Mouse (Mus musculus) lung, adult 2 months (tissue): ENCODE data around the gene Gramd1b. TPM values are rescaled to one million over a fixed set of nuclear protein-coding genes. Genes with fewer than 3 reads are reported as not detected.

Source experiments
- DNase-seq: peaks from one replicate; pipeline ENCODE4 v3.0.0; 2022
- H3K4me1 ChIP-seq: fragments of 200-500 bp; 2 replicates; pipeline ENCODE4 v1.6.1; 2011; ENCODE audit warnings: low read length; ENCODE audit not compliant: control insufficient read depth, insufficient read depth
- H3K4me3 ChIP-seq: fragments of 200-500 bp; replicated peaks from 2 replicates; pipeline ENCODE3; 2011; ENCODE audit warnings: low read depth, mild to moderate bottlenecking, control low read depth, low read length; ENCODE audit errors: extremely low read depth
- CTCF ChIP-seq: fragments of 200-500 bp; IDR thresholded peaks from 2 replicates; pipeline ENCODE4 v1.5.1; 2011; ENCODE audit warnings: mild to moderate bottlenecking, low read length, control low read depth; ENCODE audit not compliant: insufficient read depth
- POLR2A ChIP-seq: fragments of 200-500 bp; IDR thresholded peaks from 2 replicates; pipeline ENCODE4 v1.6.1; 2011; ENCODE audit warnings: low read depth, mild to moderate bottlenecking, control low read depth, low read length, borderline replicate concordance; ENCODE audit errors: extremely low read depth
- WGBS: fragments of 180-500 bp; shearing (Covaris S2); methylation state at CpG from one replicate; pipeline ENCODE4 v1.1.7; 2018; 5-methylcytosine and 5-hydroxymethylcytosine counted together
- polyA plus RNA-seq: library from polyadenylated mRNA; depleted of rRNA; stranded (reverse); fragments of >200 nt; gene quantifications from 2 replicates; pipeline ENCODE4 v1.2.3, GENCODE M21; 2012

The Gramd1b gene
- polyA plus RNA-seq, 1 experiment, result 19.0 TPM

GRCm38 (mm10) chr9:40556396-40556795 lies 25.2 kb upstream of the Gramd1b start:
- no peak overlapping the region for H3K4me3 ChIP-seq
- no peaks in the 10 kb centered on the region for H3K4me1 ChIP-seq
- no peak for DNase-seq
- 69% methylated on average over 4 of the region's 4 CpGs for WGBS
- TF ChIP-seq CTCF (no peak), POLR2A (no peak)

- H3K4me1 ChIP-seq, result no peaks in the 10 kb centered on the region
- no peak overlapping the region for H3K4me3 ChIP-seq
- no peak for TF ChIP-seq CTCF
- no peak for TF ChIP-seq POLR2A
- WGBS, result 57% methylated on average over 5 of the region's 5 CpGs
- DNase-seq, result no peak
Observed at GRCm38 (mm10) chr9:40555243-40555642, 24.1 kb upstream of the Gramd1b start.

- Histone ChIP-seq H3K4me1 (no peaks in the 10 kb centered on the region), H3K4me3 (no peak overlapping the region)
- 72% methylated on average over 5 of the region's 5 CpGs for WGBS
- DNase-seq, result no peak
- no peak for TF ChIP-seq POLR2A
Observed at GRCm38 (mm10) chr9:40547876-40548275, 16.7 kb upstream of the Gramd1b start.

- Histone ChIP-seq H3K4me1 (no peaks in the 10 kb centered on the region), H3K4me3 (no peak overlapping the region)
- no peak for TF ChIP-seq CTCF
- TF ChIP-seq POLR2A, result no peak
- WGBS, result 88% methylated on average over 6 of the region's 6 CpGs
- DNase-seq, result no peak
Observed at GRCm38 (mm10) chr9:40545193-40545592, 14.0 kb upstream of the Gramd1b start.

DNA sequence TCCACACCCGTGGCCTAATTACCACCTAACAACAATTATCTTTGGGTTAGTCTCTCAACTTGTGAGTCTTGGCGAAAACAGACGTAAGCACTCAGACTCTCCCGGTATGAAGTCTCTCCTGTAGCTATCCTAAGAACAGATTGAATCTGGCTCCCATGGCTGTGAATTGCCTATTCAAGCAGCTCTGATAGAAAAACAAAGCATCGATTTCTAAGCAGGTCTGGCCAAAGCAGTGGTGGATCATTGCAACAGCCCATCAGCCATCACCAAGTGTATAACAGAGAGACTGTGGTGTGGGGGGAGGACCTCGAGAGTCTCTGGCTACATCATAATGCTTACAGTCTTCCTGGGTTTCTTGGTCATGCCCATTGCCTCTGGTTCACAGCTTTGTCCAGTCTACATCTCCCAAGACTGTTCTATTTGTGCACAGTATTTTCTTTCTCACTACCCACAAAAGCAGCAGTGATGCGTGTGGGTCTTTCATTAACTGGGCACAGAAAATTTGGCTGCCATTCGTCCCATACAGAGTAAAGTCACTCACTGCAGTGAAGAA lies 8.5 kb upstream of the Gramd1b start:
- Histone ChIP-seq H3K4me3 (no peak overlapping the region), H3K4me1 (no peaks in the 10 kb centered on the region)
- WGBS, result 85% methylated on average over 8 of the region's 8 CpGs
- no peak for TF ChIP-seq CTCF
- TF ChIP-seq POLR2A, result no peak
- DNase-seq, result no peak

DNA sequence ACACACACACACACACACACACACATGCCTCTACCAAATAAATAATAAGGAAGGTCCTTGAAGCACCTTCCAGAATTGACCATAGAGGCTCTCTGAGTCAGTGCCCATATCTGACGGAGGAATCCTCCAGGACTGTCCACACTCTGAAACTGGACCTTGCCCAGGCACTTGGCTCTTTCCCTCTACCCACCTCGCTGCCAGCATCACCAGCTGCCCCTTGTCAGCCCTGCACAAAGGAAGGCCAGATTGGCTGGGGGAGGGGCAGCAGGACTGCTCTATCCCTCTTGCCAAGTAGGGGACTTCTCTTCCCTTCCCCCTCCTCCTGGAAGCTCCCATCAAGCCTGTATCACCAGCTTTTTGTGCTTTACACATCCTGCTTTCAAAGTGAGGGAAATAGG lies 6.5 kb upstream of the Gramd1b start:
- WGBS, result 24% methylated on average over 2 of the region's 2 CpGs
- no peaks in the 10 kb centered on the region for H3K4me1 ChIP-seq
- TF ChIP-seq POLR2A (no peak), CTCF (no peak)
- DNase-seq, result no peak
- H3K4me3 ChIP-seq, result no peak overlapping the region

GRCm38 (mm10) chr9:40537044-40537707 lies 6.0 kb upstream of the Gramd1b start:
- Histone ChIP-seq H3K4me1 (no peaks in the 10 kb centered on the region), H3K4me3 (no peak overlapping the region)
- no peak for TF ChIP-seq POLR2A
- no peak for TF ChIP-seq CTCF
- no peak for DNase-seq
- 46% methylated on average over 3 of the region's 3 CpGs for WGBS

GRCm38 (mm10) chr9:40530536-40530935 lies 647 bp downstream of the Gramd1b start:
- H3K4me1 ChIP-seq, result no peaks in the 10 kb centered on the region
- TF ChIP-seq POLR2A (no peak), CTCF (no peak)
- WGBS, result 62% methylated on average over 8 of the region's 8 CpGs
- no peak for DNase-seq
- H3K4me3 ChIP-seq, result no peak overlapping the region

DNA sequence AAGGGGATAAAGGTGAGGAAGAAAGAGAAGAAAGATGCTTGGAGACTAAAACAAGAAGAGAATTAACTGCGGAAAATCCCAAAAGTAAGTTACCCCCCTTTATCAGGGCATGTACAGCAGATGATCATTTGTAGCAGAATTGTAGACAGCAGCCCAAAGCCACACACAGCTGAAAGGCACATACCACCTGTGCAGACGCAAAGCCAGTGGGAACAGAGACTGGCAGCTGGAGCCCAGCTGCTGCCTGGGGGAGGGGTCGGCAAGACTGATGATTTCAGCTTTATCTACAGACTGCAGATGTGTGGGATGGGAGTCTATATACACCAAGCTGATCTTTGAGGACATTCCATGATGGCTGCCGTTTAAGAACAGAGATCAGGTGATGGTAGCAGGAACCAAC lies 2.5 kb downstream of the Gramd1b start:
- Histone ChIP-seq H3K4me1 (no peaks in the 10 kb centered on the region), H3K4me3 (no peak overlapping the region)
- TF ChIP-seq POLR2A (no peak), CTCF (no peak)
- no peak for DNase-seq
- WGBS, result 54% methylated on average over 4 of the region's 4 CpGs

GRCm38 (mm10) chr9:40526928-40527327 lies 4.3 kb downstream of the Gramd1b start:
- Histone ChIP-seq H3K4me3 (no peak overlapping the region), H3K4me1 (no peaks in the 10 kb centered on the region)
- no peak for DNase-seq
- 19% methylated on average over 3 of the region's 3 CpGs for WGBS
- TF ChIP-seq POLR2A (no peak), CTCF (no peak)
